Mouse (Mus musculus) urinary bladder, postnatal 0 days (tissue): ENCODE measurements around the gene Aptx. TPM values are rescaled to one million over a fixed set of nuclear protein-coding genes. Genes with fewer than 3 reads are reported as not detected.

ENCODE experiments used
- microRNA counts: library from miRNA; unstranded; fragments of <30 nt; microRNA quantifications from one replicate; lab custom pipeline; 2016
- microRNA-seq: library from miRNA; unstranded; fragments of <30 nt; microRNA quantifications from one replicate; pipeline ENCODE4, GENCODE M21; 2016
- polyA plus RNA-seq: library from polyadenylated mRNA; unstranded; fragments of >200 nt; fragmentation: Nextera tagmentation; extraction: Ambion mirVana; gene quantifications from 2 replicates; pipeline ENCODE4 v1.2.1, GENCODE M21; 2015

Gene Aptx
- 22.9 and 23.0 TPM in 2 replicates for polyA plus RNA-seq

GRCm38 (mm10) chr4:40702797-40703709 lies at the start of gene Aptx:
Gene Aptx (minus strand): TSS chr4:40703194.

GRCm38 (mm10) chr4:40722011-40722666 lies 19.1 kb upstream of the Aptx start, which contains the start of gene Dnaja1:
Gene Dnaja1 (plus strand): TSS chr4:40722150.

MicroRNA genes within 50 kb of the gene (microRNA counts, 519-probe panel; counts per million panel counts)
- microRNA mmu-miR-207 (lab: Ali Mortazavi, UCI) = not detected

Small RNAs within 50 kb of the gene (microRNA-seq; reads per million reads assigned to microRNA genes)
- not detected for gene Mir207

Other genes starting within 250 kb of the Aptx start
- 0.37 and 0.52 TPM in 2 replicates for gene Tmem215, start 231.0 kb downstream of the Aptx start, polyA plus RNA-seq
- 214 and 256 TPM in 2 replicates for gene Dnaja1, start 19.0 kb upstream of the Aptx start, polyA plus RNA-seq
- gene Smu1, start 54.7 kb upstream of the Aptx start, polyA plus RNA-seq = 91.2 and 91.9 TPM in 2 replicates
- 48.2 and 54.0 TPM in 2 replicates for gene B4galt1, start 150.8 kb upstream of the Aptx start, polyA plus RNA-seq
- gene Spink4, start 216.9 kb upstream of the Aptx start, polyA plus RNA-seq = not detected in 2 replicates
- 203 and 224 TPM in 2 replicates for gene Bag1, start 245.1 kb upstream of the Aptx start, polyA plus RNA-seq
- 105 and 114 TPM in 2 replicates for gene Chmp5, start 245.2 kb upstream of the Aptx start, polyA plus RNA-seq